Mouse (Mus musculus) cerebellum, adult 8-10 months (tissue): ENCODE measurements at regions not wholly inside any gene's neighbourhood (a gene's known extent, or its start where the extent isn't known, plus 50 kb on each side); places are given as distances from the start of the nearest gene placed in this dataset.

ENCODE experiments used
- DNase-seq: peaks from one replicate; pipeline ENCODE4 v3.0.0; 2022

DNA sequence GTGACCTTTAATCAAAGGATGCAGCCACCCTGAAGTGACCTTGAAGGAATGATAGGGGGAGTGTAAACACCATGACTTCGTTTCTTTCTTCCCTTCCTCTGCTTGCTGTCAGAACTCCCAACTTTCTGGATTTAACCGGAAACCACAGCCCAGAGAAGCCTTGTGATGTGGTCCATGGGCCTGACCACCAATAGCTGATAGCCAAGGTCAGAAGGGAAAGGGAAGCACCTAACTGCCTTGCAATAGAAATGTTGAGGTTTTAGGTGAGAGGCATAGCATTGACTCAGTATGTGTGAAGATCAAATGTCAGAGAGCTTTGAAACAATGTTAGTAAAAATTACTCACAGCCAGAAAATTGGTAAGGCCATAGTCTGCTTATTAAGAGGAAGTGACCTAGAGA lies 89.2 kb upstream of the Sesn3 start:
- DNase-seq: no peak

DNA sequence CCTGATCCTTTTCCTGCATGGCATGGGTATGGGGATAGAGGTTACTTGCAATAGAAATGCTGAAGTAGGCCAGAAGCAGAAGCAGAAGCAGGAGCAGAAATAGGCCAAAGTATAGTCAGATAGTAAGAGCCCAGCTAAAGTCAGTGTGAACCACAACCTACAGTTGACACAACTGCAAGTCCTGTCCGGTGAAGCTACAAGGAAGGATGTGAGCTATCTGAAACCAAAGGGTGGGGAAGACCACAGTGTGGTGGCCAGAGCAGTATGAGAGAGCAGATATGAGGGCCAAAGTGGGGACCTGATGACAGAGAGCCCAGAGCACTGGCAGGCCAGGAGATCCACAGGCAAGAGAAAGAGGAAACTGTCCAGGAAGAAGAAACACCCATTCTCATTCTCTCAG lies 87.1 kb upstream of the Sesn3 start:
- DNase-seq: no peak

DNA sequence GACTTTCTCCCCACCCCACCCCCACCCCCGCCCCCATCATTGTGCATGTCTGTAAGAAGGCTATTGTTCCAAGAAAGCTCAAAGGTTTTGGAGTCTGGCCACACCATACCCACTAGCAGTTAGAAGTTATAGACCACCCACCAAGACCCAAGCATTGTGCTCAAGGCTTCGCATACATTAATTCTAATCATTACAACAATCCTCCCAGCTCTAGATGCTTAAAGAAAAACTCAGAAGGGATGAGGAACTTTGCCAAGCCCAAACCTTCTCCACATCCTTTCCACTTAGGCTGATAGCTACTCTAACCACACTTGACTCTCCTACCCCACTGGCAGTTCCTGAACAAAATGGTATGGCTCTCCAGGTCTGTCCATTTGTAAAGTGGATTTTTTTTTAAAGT lies 86.4 kb upstream of the Sesn3 start:
- DNase-seq: no peak

DNA sequence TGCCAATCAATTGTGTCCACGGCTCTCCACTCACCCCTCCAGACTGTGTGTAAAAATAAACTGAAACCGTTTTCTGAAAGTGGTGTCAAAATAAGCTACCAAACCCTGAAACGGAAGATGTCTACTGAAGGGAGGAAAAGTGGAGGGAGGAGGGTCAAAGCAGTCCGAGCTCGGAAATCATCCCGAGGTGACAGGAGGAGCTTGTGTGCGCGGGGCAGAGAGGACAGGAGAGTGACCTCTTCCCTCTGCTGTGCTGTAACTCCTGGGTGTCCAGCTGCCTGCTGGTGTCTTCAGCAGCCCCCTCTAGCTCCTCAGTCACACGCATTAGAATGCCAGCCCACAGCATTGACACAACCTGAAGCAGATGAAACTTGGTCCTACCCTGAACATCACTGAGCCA lies 84.2 kb upstream of the Sesn3 start:
- DNase-seq: no peak

DNA sequence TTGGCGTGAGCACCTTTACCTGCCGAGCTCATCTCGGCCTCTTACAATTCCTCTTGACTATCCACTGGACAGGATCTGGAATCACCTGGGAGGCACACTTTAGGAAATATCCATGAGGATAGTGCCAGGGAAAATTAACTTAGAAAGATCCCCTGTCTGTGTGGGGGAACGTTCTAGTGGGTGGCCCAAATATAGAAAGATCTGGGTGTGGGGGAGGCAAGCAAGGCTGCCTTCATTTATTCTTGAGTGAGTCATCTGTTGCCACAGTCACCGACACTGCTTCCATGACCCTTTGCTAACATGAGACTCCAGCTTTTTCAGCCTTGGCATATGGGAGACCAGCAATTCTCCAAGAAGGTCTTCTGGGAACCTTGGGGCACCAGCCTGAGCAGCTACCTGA lies 80.1 kb upstream of the Sesn3 start:
- no peak for DNase-seq

DNA sequence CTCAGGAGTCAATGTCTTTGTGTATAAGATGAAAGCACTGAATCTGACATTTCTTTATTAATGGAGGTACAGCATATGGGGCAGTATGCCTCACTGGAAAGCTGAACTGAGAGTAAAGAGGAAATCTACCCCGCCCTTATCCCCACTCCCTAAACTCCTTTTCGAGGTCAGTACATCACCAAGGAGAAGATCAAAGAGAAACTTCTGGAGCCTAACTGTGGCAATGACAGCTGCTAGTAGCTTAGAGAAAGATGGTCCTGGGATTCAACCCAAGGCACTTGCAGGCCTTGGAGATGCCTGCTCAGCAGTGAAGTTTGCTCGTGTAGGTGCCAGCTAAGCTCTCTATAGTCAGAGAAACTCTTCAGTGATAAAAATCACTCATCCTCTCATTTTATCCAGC lies 75.8 kb upstream of the Sesn3 start:
- DNase-seq: no peak

DNA sequence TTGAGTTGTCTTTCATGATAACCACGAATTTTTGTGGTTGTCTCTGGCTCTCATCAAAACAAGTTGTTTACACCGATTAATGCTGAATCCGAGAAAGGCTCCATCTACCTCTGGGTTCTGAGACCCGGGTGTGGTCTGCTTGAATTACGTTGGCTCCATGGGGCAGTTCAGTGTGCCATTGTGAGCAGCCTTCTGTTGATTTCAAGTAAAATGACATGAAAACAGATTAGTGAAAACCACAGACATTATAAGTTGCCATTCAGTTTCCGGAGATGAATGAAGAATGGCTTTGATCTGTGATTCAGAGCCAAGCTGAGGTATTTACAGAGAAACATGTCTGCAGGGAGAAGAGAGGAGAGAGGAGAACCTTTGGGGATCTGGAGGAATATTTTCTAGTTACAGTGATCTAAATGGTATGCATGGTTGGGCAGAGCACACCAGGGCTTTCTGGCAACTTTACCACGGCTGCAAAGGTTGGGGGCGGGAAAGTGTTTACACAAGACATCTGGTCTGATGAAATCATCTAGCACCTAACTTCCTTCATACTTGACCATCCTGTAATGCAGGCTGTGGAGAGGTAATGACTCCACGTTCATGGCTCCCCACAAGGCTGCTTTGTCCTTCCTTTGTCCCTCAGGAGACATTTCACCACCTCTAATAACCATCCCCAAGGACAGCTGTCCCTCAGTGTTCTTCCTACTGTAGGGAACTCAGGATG lies 74.7 kb upstream of the Sesn3 start:
- DNase-seq: no peak

DNA sequence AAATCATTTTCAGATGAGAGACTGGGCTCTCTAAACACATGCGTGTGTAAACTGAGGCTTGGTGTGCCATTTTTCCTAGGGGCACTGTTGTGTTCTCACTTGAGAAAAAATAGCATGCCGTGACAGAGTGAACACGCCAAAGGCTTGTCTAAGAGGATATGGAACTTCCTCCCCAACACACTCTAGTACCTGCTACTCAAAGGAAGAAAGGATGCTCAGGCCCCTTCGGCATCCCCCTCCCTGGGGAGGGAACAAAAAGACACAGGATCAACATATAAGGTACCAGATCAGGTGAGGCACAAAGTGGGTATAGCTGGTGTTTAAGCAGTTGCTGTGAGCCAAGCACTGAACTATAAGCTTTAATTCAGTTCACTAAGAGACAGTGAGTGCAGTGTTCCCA lies 74.0 kb upstream of the Sesn3 start:
- DNase-seq: no peak

DNA sequence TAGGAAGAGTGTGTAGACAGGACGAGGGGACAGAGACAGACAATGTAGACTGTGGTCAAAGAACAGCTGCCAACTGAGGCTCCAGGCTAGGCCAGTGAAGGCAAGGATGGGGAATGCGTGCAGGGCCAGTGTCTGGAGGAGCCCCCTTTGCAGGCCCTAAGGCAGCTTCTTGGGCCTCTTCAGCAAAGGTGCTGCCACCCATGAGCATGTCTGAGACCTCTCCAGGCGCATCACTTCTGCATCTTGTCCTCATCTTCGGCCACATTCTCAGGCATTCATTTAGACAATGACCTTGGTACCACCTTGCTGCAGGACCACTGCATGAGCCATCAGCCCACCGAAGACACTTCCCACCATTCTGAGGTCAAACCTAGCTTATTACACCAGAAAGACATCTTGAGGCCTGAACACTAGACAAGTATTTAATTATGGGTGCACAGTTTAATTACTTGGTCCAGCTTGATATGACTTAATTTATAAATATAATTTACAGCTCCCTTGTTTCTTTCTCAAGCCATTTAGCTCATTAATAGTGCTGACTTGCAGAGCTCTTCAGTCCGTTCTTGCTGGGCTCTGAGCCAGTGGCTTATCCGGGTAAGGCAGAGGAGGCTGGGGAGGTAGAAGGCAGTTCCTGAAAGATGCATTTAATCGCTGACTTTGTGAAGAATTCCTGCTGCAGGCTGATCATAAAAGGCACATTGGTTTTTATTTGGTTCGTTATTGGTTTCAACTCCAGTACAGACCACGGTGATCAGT lies 72.1 kb upstream of the Sesn3 start:
- DNase-seq: no peak

DNA sequence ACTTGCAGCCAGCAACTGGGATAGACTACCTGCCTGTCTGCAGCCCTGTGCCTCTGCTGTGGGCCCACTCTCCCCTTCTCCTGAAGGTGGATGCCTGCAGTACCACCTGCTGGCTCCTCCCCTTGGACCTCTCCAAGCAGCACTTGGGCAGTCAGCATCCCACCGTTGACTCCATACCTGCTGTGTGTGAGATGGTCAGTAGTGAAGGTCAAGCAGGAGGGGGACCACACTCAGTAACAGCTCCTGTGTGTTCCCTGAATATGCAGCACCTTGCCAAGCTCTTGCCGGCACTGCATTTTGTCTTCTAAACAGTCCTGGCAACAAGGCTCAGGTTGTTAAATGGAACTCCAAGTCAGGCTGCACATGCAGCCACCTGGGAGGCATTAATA lies 71.6 kb upstream of the Sesn3 start:
- DNase-seq: no peak

DNA sequence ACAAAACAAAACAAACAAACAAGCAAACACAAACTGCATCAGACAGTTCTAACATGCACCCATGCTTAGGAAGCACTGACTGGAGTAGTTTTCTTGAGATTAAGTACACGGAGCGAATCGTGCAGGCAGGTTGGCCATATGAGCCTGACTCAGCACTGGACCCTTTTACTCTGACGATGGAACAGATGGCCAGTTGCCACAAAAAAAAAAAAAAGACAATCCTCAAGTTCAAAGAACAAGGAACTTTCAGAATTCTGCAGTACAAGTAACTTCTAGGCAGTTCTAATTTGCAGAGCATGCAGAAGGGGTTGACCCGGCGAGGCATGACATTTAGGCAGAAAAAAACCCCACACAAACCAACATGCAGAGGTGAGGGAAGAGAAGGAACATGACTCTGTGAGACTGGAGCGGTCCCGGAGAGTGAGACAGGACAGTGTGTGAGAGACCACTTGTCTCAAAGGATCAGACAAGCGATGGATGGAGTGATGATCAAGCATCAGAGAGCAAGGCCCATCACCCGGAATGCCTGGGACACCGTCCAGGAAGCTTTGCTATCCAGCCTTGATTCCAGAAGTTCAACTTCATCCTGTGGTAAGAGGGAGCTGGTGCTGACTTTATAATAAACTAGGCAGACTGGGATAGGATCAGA lies 71.0 kb upstream of the Sesn3 start:
- DNase-seq: no peak

DNA sequence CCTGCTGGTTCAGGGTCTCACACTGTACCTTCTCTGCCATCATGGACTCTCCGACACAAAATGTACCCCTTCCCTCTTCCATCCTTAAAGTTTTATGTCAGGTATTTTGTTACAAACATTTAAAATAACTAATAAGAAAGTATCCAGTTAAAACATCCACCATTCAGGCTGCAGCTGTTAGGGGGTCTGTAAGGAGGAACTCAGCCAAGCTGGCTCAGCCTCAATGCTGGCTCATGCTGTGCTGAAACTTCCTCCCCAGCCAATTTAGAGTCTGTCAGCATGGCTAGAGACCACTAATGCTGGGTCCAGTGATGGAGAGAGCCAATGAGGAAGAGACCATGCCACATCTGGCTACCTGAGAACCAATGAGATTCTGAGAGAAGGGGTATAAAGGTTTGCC lies 70.0 kb upstream of the Sesn3 start:
- DNase-seq: no peak

DNA sequence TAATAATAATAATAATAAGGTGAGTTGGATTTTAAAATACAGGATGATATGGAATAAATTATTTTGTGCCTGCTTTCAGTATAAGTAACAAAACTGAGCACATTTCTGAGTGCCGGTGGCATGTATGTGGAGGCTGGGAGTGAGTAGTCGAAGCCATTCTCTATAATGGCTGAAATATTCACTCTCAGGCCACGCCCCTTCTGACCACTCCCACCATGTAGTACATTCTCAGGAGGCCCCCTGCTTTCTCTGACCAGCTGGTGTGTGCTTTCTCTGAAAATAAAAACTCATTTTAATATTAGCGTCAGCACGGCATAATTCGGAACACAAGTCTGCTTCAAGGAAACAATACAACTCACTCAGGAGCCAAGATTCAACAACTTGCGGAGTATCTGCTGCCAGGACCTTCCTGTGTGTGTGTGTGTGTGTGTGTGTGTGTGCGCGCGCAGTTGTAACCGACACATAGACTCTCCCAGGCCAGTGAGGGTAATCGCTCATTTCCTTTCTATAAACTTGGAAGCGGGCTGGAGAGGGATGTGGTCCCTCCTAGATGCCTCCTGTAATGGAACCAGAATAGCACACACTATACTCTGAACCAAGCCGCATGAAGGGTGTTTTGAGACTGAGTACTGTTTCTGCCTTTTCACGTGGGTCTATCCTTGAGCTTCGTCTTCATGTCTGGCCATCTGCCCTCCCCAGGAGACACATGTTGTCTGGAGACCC lies 67.9 kb upstream of the Sesn3 start:
- DNase-seq: no peak

DNA sequence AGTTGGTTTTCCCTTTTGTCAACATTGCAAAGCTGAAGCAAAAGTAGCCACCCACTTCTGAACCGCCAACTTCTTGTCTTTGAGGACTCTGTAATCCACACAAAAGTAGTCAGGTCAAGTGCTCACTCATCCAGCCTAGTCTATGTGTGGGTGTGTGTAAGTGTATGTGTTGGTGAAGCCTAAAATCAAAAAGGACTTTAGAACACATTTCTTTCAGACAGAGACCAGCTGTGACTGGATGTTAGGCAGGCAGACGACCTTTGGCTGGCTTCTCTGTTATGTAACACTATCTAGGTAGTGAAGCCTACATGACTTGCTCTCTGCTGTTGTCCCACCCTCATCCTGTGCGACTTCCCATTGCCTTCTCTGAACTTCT lies 67.3 kb upstream of the Sesn3 start:
- DNase-seq: no peak

DNA sequence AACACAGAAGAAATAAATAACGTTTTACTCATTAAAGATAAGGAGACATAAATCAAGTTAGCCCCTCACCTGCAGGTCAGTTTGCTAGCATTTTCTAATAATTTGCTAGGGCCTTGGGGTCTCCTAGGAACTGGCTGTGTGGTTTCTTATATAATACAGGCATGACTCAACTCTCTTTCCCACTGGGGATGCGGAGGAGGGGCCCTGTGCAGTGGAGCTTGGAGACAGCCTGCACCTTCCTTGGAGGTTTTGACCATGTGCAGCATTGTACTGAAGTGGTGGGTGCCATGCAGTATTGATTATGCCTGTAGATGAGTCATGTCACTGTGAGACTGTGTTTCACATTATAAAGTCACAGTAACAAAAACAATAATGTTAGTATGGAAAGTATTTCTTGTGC lies 61.6 kb upstream of the Sesn3 start:
- no peak for DNase-seq

DNA sequence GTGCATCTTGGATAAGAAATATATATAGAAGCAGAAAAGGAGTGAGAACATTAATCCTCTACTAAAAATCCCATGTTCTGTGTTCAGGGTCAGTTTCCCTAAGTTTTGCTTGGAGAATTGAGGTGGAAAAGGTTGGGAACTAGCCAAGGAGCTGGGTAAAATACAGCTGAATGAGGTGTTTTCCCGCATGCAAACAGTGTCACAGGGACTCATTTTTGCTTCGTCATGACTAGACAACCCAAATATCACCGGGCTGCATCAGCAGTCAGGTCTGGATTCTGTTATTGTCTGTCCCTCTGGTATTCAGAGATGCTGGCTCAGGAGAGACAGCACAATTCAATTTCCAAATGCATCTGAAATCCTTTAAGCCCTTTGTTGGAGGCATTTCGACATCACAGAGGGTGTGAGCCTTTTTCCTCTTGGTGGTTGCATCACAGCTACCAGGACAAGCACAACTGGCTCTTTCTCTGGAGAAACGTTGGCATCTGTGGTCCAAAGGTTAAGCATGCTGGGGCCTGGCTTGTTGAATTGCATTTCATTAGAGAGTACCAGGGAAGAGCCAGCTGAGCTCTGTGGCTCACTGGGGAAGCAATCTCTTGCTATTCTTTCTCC lies 59.6 kb upstream of the Sesn3 start:
- DNase-seq: no peak

DNA sequence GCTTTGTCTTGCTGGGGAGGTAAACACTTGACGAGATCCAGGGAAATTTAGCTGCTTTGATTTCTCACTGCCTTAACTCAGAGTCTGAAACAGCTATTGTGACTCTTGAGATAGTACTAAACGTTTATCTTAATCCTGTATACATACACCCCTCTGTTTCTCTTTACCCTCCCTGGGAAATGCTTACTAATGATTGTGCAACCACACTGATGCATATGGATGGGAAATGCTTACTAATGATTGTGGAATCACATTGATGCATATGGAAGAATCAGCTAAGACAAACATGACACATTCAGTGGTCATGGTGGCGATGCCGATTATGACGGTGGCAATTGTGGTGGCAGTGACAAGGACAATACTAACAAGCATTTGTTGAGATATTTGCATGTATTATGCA lies 58.9 kb upstream of the Sesn3 start:
- no peak for DNase-seq

DNA sequence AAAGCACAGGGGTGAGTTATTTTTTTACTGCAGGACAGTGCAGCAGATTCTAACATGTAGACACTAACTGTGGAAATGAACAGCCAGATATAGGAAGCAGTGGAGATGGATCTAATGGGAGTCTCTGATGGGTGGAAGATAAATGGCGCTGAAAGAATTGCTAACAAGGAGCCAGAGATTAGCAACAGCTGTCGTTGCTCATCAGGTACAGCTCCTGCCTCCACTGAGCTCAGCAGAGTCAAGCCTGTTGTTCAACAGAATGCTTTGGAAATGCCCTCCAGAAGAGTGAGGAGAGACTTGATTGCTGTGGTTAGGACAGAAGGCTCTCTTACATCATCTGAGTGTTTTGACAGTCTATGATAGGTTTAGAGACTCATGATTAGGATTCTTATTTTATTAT lies 51.9 kb upstream of the Sesn3 start:
- no peak for DNase-seq
